Mouse (Mus musculus): ENCODE data around the gene Lyve1.

The Lyve1 gene

DNA sequence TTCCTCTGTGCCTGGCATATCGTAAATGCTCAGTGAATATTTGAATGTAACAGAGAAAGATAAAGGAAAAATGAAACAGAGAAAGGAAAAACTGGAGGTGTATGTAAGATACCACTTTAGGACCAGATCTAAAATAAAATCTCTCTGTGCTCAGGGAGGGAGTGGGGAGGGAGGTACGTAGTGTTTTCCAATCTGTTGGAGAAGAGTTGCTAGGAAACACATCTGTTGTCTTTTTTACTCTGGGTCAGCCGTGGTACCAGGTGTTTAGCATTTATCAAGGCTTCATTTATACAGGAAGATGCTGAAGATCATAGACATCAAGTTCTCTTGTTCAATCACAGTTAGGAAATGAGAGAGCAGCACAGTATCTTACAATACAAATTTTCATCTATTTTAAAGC, 8.5 kb downstream of the Lyve1 start:
- in situ Hi-C loops (cut with MseI, MboI): no loop called here

- in situ Hi-C loops (cut with MseI, MboI): no loop called here
Measured at GRCm38 (mm10) chr7:110853611-110854010, 9.4 kb downstream of the Lyve1 start.

DNA sequence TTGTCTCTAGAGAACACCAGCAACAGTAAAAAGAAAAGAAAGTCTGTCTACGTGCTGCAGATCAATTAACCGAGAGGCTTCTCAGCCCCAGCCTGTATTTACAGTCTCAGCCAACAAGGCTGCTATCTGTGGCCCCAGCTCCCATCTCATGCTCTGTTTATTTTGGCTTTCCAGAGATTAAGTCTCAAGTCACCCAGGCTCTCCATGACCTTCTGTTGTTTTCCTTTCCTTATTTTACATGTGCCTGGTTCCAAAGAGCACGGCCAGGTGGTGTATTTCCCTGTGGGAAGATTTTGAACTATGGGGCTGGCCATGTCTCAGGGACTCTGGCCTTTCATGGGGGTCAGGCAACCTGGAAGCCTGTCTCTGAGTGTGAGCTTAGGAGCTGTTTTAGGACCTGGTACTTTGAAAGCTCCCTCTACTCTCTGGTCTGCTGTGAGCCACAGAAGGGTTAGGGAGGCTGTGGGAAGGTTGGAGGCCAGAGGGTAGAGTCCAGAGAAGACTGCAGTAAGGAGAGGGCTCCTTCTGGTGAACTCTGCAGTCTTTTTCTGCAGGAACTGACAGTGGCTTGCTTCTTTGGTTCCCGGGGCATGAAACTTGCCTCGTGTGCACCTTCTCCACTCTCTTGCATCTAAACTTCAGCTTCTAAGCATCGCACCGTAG, 11.4 kb downstream of the Lyve1 start:
- in situ Hi-C loops (cut with MseI, MboI): no loop called here

DNA sequence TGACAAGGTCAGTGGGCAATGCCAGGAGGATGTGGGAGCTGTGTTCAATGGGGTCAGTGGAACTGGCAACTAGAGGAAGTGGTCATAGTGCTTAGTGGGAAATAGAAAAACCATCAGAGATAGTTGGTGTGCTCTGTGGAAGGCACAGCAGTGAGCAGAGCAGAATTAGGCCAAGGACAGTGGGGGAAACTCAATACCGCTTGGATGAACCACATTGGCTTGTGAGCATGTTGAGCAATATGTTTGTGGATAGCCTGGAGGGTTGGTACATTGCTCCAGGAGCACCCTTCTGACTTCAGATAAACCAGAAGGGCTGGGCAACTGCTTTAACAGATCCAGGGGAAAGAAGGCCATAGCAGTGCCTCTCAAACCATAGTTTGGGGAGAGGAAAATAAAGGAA, 14.7 kb downstream of the Lyve1 start:
- in situ Hi-C loops (cut with MseI, MboI): no loop called here

- in situ Hi-C loops (cut with MseI, MboI): no loop called here
Measured at GRCm38 (mm10) chr7:110847321-110847720, 15.7 kb downstream of the Lyve1 start.

DNA sequence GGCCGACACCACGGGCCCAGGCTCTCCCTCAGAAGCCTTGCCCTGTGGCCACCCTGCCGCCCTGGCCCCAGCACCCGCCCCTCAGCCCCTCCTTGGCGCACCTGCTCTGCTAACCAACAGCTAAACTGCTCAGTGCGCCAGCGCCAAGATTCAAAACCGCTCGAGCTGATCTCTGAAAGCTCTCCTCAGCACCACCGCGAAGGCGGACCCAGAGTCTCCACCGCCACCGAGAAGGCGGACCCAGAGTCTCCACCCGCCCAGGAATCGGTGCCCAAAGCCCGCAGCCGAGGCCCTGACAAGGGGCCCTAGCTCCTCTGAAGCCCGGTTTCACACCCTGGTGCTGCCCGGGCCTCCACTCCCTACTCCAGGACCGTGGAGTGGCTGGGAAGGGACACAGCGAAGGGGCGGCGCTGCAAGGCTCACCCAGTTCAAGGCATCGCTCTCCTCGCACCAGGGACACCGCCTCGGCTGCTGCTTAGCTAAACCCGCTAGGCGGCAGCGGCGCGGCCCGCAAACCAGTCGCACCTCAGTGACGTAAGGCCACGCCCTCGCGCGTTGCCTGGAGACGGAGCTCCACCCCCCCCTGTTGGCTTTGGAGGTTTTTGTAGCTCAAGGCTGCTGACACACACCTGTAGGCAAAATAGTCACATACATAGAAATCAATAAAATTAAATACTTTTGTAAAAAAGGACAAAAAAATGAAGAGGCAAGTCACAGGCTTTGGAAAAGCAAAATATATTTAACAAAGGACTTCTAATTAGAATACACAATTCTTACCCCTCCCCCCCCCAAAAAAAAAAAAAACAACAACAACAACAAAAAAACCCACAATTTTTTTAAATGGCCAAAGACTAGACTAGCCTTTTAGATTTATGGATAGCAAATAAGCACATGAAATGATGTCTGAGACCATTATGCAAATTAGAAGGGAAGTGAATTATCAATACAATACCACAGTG, 18.8 kb downstream of the Lyve1 start, which contains the start of gene Rnf141:
Rnf141 (minus strand) TSS at position 542 of the 959 bp plus-strand sequence.
- in situ Hi-C loops (cut with MseI, MboI): no loop called here

DNA sequence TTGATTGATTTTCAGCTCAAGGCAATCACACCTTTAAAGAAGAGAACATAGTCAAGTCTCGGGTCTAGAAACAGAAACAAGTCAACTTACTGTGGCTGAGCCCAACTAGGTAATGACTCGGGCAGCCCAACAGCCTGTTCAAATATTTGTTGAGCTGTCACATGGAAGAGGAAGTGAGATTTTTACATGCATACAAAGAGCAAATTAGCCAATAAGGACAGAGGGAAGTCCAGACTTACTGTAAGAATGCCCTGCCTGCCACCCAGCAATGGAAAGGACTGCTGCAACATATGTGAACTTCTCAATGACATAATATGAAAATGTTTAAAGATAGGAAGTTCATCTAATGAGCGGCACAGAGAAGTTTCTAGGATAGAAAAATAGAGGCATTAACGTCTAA, 22.7 kb downstream of the Lyve1 start:
- in situ Hi-C loops (cut with MseI, MboI): no loop called here

DNA sequence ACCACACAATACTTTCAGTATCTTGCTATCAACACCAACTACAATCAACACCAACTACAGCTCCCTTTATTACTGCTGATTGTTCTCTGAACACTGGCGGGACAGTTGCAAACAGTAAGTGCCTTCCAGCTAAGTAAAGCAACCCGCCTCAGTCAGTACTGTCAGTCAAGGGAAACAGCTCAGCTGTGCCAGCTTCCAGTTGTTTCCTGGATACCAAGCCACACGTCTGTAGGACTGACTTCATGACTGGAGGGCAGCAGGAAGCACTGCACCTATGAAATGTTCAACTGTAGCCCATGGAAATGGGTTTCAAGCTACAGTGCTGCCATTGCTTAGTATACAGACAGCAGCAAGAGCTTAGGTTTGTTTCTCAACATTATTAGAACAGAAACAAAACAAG, 28.5 kb downstream of the Lyve1 start:
- in situ Hi-C loops (cut with MseI, MboI): no loop called here

DNA sequence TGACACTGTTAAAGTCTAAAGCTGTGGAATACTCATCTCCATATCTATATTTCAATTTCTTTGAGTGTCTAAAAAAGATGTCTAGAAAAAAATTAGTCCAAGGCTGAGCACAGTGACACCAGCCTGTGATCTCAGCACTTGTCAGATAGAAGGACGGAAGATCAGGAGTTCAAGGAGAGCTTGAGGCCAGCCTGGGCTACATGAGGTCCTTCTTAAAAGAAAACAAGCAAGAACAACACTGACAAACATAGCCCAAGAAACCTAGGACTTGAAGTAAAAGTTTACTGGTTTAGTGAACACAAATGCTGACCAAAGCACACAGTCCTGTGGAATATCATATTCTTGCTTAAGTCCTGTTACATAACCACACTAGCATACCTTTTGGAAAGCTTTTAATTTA, 29.0 kb downstream of the Lyve1 start:
- in situ Hi-C loops (cut with MseI, MboI): no loop called here

DNA sequence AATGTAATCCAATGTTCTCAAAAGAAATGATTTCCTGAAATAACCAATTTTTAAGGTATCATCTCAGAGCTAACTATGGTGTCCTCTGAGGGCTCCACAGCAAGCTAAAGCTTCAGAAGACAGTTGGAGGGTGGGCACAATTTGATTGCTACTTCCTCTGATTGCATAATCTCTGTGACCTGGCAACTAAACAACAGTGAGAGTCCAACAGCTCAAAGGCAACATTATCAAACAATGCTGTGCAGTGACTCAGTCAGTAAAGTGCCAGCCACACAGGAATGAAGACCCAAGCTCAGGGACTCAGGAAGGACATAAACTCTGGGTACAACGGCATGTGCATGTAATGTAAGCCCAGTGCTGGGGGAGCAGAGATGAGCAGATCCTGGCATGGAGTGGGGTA, 30.0 kb downstream of the Lyve1 start:
- in situ Hi-C loops (cut with MseI, MboI): no loop called here

- in situ Hi-C loops (cut with MseI, MboI): no loop called here
Measured at GRCm38 (mm10) chr7:110823995-110824953, 38.8 kb downstream of the Lyve1 start.

DNA sequence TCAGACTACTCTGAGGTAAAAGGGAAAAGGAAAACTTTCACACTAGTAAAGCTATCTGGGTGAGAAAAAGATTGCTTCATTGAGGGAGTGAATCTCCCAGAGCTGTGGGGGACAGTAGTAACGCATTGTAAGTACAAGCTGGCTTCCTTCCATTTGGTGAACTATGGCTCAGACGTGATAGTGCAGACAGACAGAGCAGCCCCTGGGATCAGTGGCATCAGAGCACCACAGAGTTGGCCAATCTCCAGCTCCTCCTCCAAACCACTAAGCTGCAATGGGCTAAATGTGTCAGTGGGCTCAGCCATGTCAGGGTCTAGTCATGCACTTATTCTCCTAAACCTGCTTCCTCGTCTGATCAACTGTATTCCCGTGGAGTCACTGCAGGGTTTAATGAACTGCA, 39.4 kb downstream of the Lyve1 start:
- in situ Hi-C loops (cut with MseI, MboI): no loop called here

GRCm38 (mm10) chr7:110823076-110823475, 40.0 kb downstream of the Lyve1 start:
- in situ Hi-C loops (cut with MseI, MboI): no loop called here

- in situ Hi-C loops (cut with MseI, MboI): no loop called here
Measured at GRCm38 (mm10) chr7:110822055-110822454, 41.0 kb downstream of the Lyve1 start.

DNA sequence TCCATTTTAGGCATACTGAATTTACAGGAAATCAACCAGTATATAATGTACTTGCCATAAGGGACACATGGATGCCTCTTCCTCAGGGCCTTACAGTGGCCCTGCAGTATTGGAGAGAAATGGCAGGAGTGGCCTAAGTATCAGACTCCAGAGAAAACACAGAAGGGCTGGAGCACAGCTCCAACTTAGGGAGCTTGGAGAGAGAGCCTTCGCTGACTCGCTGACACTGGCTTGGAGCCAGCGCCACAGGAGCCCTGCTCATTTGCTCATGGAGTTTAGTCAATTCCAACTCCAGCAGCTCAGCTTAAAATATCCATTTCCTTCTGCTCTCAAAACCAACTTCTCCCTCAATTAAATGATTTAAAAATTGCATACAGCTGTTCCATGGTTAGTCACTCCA, 41.4 kb downstream of the Lyve1 start:
- in situ Hi-C loops (cut with MseI, MboI): no loop called here

- in situ Hi-C loops (cut with MseI, MboI): no loop called here
Measured at GRCm38 (mm10) chr7:110821068-110821467, 42.0 kb downstream of the Lyve1 start.

GRCm38 (mm10) chr7:110818787-110819350, 44.2 kb downstream of the Lyve1 start:
- in situ Hi-C loops (cut with MseI, MboI): loop anchor here (5.0 to 10.0 kb wide), 4 partner anchors 106 to 198 kb away; no protein-coding TSS in a partner anchor

GRCm38 (mm10) chr7:110818206-110818605, 44.8 kb downstream of the Lyve1 start:
- in situ Hi-C loops (cut with MseI, MboI): loop anchor here (5.0 to 10.0 kb wide), 4 partner anchors 107 to 199 kb away; no protein-coding TSS in a partner anchor

- in situ Hi-C loops (cut with MseI, MboI): loop anchor here (5.0 to 10.0 kb wide), 4 partner anchors 109 to 201 kb away; no protein-coding TSS in a partner anchor
Measured at GRCm38 (mm10) chr7:110816037-110816436, 47.0 kb downstream of the Lyve1 start.

- in situ Hi-C loops (cut with MseI, MboI): loop anchor here in 1 of 2 experiments (10.0 kb wide), 2 partner anchors 111 to 201 kb away; no protein-coding TSS in a partner anchor
Measured at GRCm38 (mm10) chr7:110813983-110814382, 49.1 kb downstream of the Lyve1 start.

DNA sequence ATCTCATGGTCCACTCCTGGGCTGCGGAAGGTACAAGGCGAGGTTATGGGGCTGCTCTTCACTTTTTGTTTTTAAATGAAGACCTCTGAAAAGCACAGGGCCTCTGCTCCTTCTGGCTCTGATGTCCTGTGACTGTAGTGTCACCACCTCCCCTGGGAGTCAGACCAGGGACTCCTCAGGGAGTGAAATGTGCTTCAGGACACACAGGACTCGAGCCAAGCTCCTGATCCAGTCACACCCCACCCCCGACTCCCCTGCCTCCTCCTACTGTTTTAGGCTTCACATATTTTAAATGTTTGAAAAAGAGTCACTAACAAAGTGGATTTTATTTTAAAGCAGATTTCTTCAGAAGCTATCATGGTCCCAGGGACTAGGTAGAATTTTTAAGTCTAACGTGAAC, 51.5 kb downstream of the Lyve1 start:
- in situ Hi-C loops (cut with MseI, MboI): loop anchor here in 1 of 2 experiments (10.0 kb wide), 2 partner anchors 113 to 203 kb away; no protein-coding TSS in a partner anchor

Data from mouse trophoblast stem cell (cell line).